Comparison of ENCODE assay signal across 10 mouse cellular contexts in genomic region chr1:132088181-132088671, GRCm38 (mm10). TPM values are rescaled to one million over a fixed set of nuclear protein-coding genes. Genes with fewer than 3 reads are reported as not detected.
A peak's percentile ranks its signal among the peaks of the same experiment; 100 is the strongest.
DNase-seq lines count a peak whose midpoint lies in the region; ATAC-seq lines count a peak whose summit lies in the region.
"Had no signal": no experiment of that assay in that cellular context is flagged by ENCODE, and none has a peak within 500 bp of the region (broad histone marks: within the 10 kb centered on the region; RNA-seq: fewer than 3 reads in every experiment).

No protein-coding gene starts in this region.

- intact Hi-C loops in gastrocnemius, postnatal 36 days (cut with DNase I) = no loop called here

- no peak for DNase-seq in cerebellum, postnatal 4 days (ENCODE audit: low spot score in 2 of 2)
- peak; percentile 27 for DNase-seq in Muller cell, postnatal 12 days (ENCODE audit: inconsistent ontology term)
- DNase-seq in cerebellum, postnatal 14 days = peak; percentile 56 to 75
- peak; percentile 43 to 54 for DNase-seq in left cerebral cortex, adult 9 months (ENCODE audit: low spot score in 2 of 2)
- DNase-seq in gastrocnemius, postnatal 36 days = no peak
- DNase-seq in ovary, adult 18-20 months (ENCODE audit: low spot score) = no peak
- no peak for DNase-seq in thymus, adult 18-20 months
- DNase-seq: lung, postnatal 14 days had no signal

- peak; percentile 89 for ATAC-seq in cerebellum, adult (ENCODE audit: insufficient number of reproducible peaks, low FRiP score, low TSS enrichment)
- ATAC-seq: intestine, embryonic 16.5 days had no signal

RNA-seq across cellular contexts. Expression of gene Mfsd4a, which starts 20.4 kb away (rescaled TPM):
- 1 to 10 TPM; 3.7 to 3.9 TPM for total RNA-seq in gastrocnemius, postnatal 36 days (2021)

RNA-seq across cellular contexts. Expression of gene Cdk18, which starts 51.3 kb away (rescaled TPM):
- 1 to 10 TPM; 2.5 to 4.2 TPM for total RNA-seq in gastrocnemius, postnatal 36 days (2021)

Comparison
In these comparisons a context has a peak if more than half of its experiments do, and no peak if none do; other contexts are left out.
1. DNase-seq: peak in Muller cell, postnatal 12 days (single experiment), cerebellum, postnatal 14 days (2 of 2) and left cerebral cortex, adult 9 months (2 of 2); none in cerebellum, postnatal 4 days (0 of 2), gastrocnemius, postnatal 36 days (0 of 2), ovary, adult 18-20 months (single experiment) and thymus, adult 18-20 months (0 of 2).